Mouse (Mus musculus): Measurements from ENCODE around the gene Jaml. TPM values are rescaled to one million over a fixed set of nuclear protein-coding genes. Genes with fewer than 3 reads are reported as not detected.
"Not testable (repeated sequence)": the region's sequence is repeated elsewhere in the genome, so short reads cannot be mapped to it uniquely, and the experiment has no call there.

Jaml gene
- not detected in 2 replicates for polyA plus RNA-seq (2015; fragmentation: Nextera tagmentation; extraction: Ambion mirVana)

- no peak within 1 kb of the TSS for H3K9ac ChIP-seq
- H3K4me1 ChIP-seq = no peaks in the 10 kb centered on the region
- H3K9me3 ChIP-seq = no peaks in the 10 kb centered on the region
- no peak within 1 kb of the TSS for H3K4me3 ChIP-seq
- 83% methylated on average over 5 of the region's 5 CpGs for WGBS
- no peaks in the 10 kb centered on the region for H3K36me3 ChIP-seq
- ATAC-seq (ENCODE audit: insufficient number of reproducible peaks, insufficient read depth, low FRiP score, low TSS enrichment, low read depth) = no peak
- no peak within 1 kb of the TSS for H3K27ac ChIP-seq
- H3K4me2 ChIP-seq = no peak within 1 kb of the TSS
- peaks cover 7% of the 10 kb centered on the region; the same call in 1 of the 2 replicates for H3K27me3 ChIP-seq
Measured at GRCm38 (mm10) chr9:45079011-45079410, at the start of gene Jaml. Gene Jaml, plus strand, starts transcription at chr9:45079183.

GRCm38 (mm10) chr9:45030341-45030740 lies 48.6 kb upstream of the Jaml start:
- Histone ChIP-seq H3K27me3 (peaks cover 17% of the 10 kb centered on the region), H3K9me3 (no peaks in the 10 kb centered on the region), H3K4me3 (no peak overlapping the region), H3K9ac (no peak overlapping the region), H3K27ac (no peak overlapping the region), H3K4me2 (no peak overlapping the region), H3K4me1 (no peaks in the 10 kb centered on the region; the same call in 1 of the 2 replicates), H3K36me3 (no peaks in the 10 kb centered on the region)
- no peak for ATAC-seq (ENCODE audit: insufficient number of reproducible peaks, insufficient read depth, low FRiP score, low TSS enrichment, low read depth)
- 61% methylated on average over 6 of the region's 6 CpGs for WGBS

GRCm38 (mm10) chr9:45032261-45032660 lies 46.7 kb upstream of the Jaml start:
- no peak for ATAC-seq (ENCODE audit: insufficient number of reproducible peaks, insufficient read depth, low FRiP score, low TSS enrichment, low read depth)
- Histone ChIP-seq H3K9me3 (no peaks in the 10 kb centered on the region), H3K9ac (no peak overlapping the region), H3K36me3 (no peaks in the 10 kb centered on the region), H3K4me2 (no peak overlapping the region), H3K27ac (no peak overlapping the region), H3K4me3 (no peak overlapping the region), H3K27me3 (peaks cover 14% of the 10 kb centered on the region), H3K4me1 (no peaks in the 10 kb centered on the region; the same call in 1 of the 2 replicates)
- WGBS = 83% methylated on average over 2 of the region's 2 CpGs

- Histone ChIP-seq H3K27me3 (peaks cover 29% of the 10 kb centered on the region), H3K9ac (no peak overlapping the region)
- ATAC-seq (ENCODE audit: insufficient number of reproducible peaks, insufficient read depth, low FRiP score, low TSS enrichment, low read depth) = no peak
Measured at GRCm38 (mm10) chr9:45034526-45034925, 44.5 kb upstream of the Jaml start.

GRCm38 (mm10) chr9:45037803-45038202 lies 41.2 kb upstream of the Jaml start:
- H3K9me3 ChIP-seq; H3K27ac ChIP-seq; H3K4me2 ChIP-seq; H3K36me3 ChIP-seq; H3K4me3 ChIP-seq; ATAC-seq (ENCODE audit: insufficient number of reproducible peaks, insufficient read depth, low FRiP score, low TSS enrichment, low read depth); H3K4me1 ChIP-seq; H3K9ac ChIP-seq: not testable (repeated sequence)
- H3K27me3 ChIP-seq = peaks cover 49% of the 10 kb centered on the region
- WGBS = 74% methylated on average over 1 of the region's 1 CpGs

More at GRCm38 (mm10) chr9:45034526-45034925, 44.5 kb upstream of the Jaml start:
- no peak overlapping the region for H3K4me2 ChIP-seq
- H3K36me3 ChIP-seq = no peaks in the 10 kb centered on the region
- no peaks in the 10 kb centered on the region for H3K9me3 ChIP-seq
- no peak overlapping the region for H3K27ac ChIP-seq
- WGBS = 81% methylated on average over 3 of the region's 3 CpGs
- no peaks in the 10 kb centered on the region for H3K4me1 ChIP-seq
- no peak overlapping the region for H3K4me3 ChIP-seq

- ATAC-seq (ENCODE audit: insufficient number of reproducible peaks, insufficient read depth, low FRiP score, low TSS enrichment, low read depth) = no peak
- peaks cover 18% of the 10 kb centered on the region for H3K4me1 ChIP-seq
- no peak within 1 kb of the TSS for H3K4me3 ChIP-seq
- H3K27ac ChIP-seq = no peak within 1 kb of the TSS
- 33% methylated on average over 5 of the region's 5 CpGs for WGBS
- no peaks in the 10 kb centered on the region for H3K9me3 ChIP-seq
- no peak within 1 kb of the TSS for H3K9ac ChIP-seq
- no peaks in the 10 kb centered on the region for H3K36me3 ChIP-seq
- H3K4me2 ChIP-seq = peak within 1 kb of the TSS; percentile 32; the same call in 1 of the 2 replicates
- H3K27me3 ChIP-seq = peaks cover 64% of the 10 kb centered on the region
Measured at GRCm38 (mm10) chr9:45039499-45039898, 39.5 kb upstream of the Jaml start, which contains the start of gene Mpzl2. Gene Mpzl2, plus strand, starts transcription at chr9:45039799.

GRCm38 (mm10) chr9:45040066-45040845 lies 38.7 kb upstream of the Jaml start:
- H3K4me3 ChIP-seq = no peak overlapping the region
- no peaks in the 10 kb centered on the region for H3K9me3 ChIP-seq
- H3K9ac ChIP-seq = no peak overlapping the region
- H3K27me3 ChIP-seq = peaks cover 64% of the 10 kb centered on the region
- 17% methylated on average over 14 of the region's 14 CpGs for WGBS
- H3K4me2 ChIP-seq = peak overlapping the region; percentile 32
- H3K36me3 ChIP-seq = no peaks in the 10 kb centered on the region
- ATAC-seq (ENCODE audit: insufficient number of reproducible peaks, insufficient read depth, low FRiP score, low TSS enrichment, low read depth) = no peak
- H3K27ac ChIP-seq = no peak overlapping the region
- H3K4me1 ChIP-seq = peaks cover 18% of the 10 kb centered on the region

- Histone ChIP-seq H3K4me3 (no peak overlapping the region), H3K9me3 (no peaks in the 10 kb centered on the region), H3K4me2 (peak overlapping the region; percentile 32), H3K4me1 (peaks cover 18% of the 10 kb centered on the region), H3K9ac (peak overlapping the region; percentile 32; the same call in 1 of the 2 replicates), H3K27ac (no peak overlapping the region), H3K36me3 (no peaks in the 10 kb centered on the region), H3K27me3 (peaks cover 64% of the 10 kb centered on the region)
- 34% methylated on average over 17 of the region's 17 CpGs for WGBS
- no peak for ATAC-seq (ENCODE audit: insufficient number of reproducible peaks, insufficient read depth, low FRiP score, low TSS enrichment, low read depth)
Measured at GRCm38 (mm10) chr9:45041131-45041838, 37.7 kb upstream of the Jaml start.

- Histone ChIP-seq H3K9ac (peak overlapping the region; percentile 54), H3K9me3 (no peaks in the 10 kb centered on the region), H3K4me3 (peak overlapping the region; percentile 41), H3K27ac (peak overlapping the region; percentile 24; the same call in 1 of the 2 replicates), H3K4me2 (peak overlapping the region; percentile 60), H3K4me1 (peaks cover 18% of the 10 kb centered on the region), H3K36me3 (no peaks in the 10 kb centered on the region), H3K27me3 (peaks cover 64% of the 10 kb centered on the region)
- ATAC-seq (ENCODE audit: insufficient number of reproducible peaks, insufficient read depth, low FRiP score, low TSS enrichment, low read depth) = peak; percentile 75; the same call in 1 of the 2 replicates
- 4% methylated on average over 20 of the region's 20 CpGs for WGBS
Measured at GRCm38 (mm10) chr9:45042056-45042720, 36.8 kb upstream of the Jaml start.

- H3K4me3 ChIP-seq = peak overlapping the region; percentile 41
- H3K27ac ChIP-seq = peak overlapping the region; percentile 24; the same call in 1 of the 2 replicates
- no peaks in the 10 kb centered on the region for H3K36me3 ChIP-seq
- ATAC-seq (ENCODE audit: insufficient number of reproducible peaks, insufficient read depth, low FRiP score, low TSS enrichment, low read depth) = no peak
- peak overlapping the region; percentile 54 for H3K9ac ChIP-seq
- WGBS = 2% methylated on average over 10 of the region's 10 CpGs
- H3K27me3 ChIP-seq = peaks cover 64% of the 10 kb centered on the region
- no peaks in the 10 kb centered on the region for H3K9me3 ChIP-seq
- H3K4me2 ChIP-seq = peak overlapping the region; percentile 60
- H3K4me1 ChIP-seq = peaks cover 18% of the 10 kb centered on the region
Measured at GRCm38 (mm10) chr9:45042947-45043346, 36.0 kb upstream of the Jaml start.

- Histone ChIP-seq H3K36me3 (no peaks in the 10 kb centered on the region), H3K9me3 (no peaks in the 10 kb centered on the region), H3K9ac (no peak overlapping the region), H3K27me3 (peaks cover 30% of the 10 kb centered on the region), H3K4me1 (peaks cover 10% of the 10 kb centered on the region; the same call in 1 of the 2 replicates), H3K27ac (no peak overlapping the region), H3K4me2 (no peak overlapping the region), H3K4me3 (no peak overlapping the region)
- WGBS = 91% methylated on average over 16 of the region's 16 CpGs
- no peak for ATAC-seq (ENCODE audit: insufficient number of reproducible peaks, insufficient read depth, low FRiP score, low TSS enrichment, low read depth)
Measured at GRCm38 (mm10) chr9:45046973-45047372, 32.0 kb upstream of the Jaml start.

All from embryonic facial prominence, embryonic 13.5 days (tissue).